Mouse (Mus musculus): ENCODE data around the gene Dnajc22. TPM values are rescaled to one million over a fixed set of nuclear protein-coding genes. Genes with fewer than 3 reads are reported as not detected.
"Not testable (repeated sequence)": the region's sequence is repeated elsewhere in the genome, so short reads cannot be mapped to it uniquely, and the experiment has no call there.

The Dnajc22 gene
- polyA plus RNA-seq, 1 experiment = 0.06 TPM

DNA sequence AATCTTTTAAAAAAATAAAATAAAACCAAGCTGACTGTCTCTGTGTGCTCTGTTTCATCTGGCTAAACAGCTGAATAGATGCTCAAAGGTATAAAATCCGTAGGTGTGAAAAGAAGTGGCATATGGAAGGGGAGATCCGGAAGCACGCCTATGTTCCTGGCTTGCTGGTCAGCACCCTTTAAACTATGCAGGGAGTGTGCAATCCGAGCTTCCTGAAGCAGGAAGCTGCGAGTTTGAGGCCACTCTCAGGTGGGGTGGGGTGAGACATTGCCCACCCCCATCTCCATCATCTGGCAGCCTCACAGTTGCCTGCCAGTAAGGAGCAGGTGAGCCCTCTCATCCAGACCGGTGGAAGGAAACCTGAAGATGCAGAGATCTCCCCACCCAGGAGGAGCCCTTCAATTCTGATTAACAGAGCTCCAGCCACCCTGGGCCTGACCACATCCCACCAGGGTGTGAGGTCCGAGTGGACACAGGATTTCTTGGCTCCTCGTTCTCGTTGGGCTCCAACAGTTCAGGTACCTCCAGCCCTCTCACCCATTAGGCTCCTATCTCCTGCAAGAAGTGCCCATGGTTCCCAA lies 18.9 kb upstream of the Dnajc22 start, which contains the start of gene Troap:
TSS of gene Troap (plus strand) at position 557 of the 581 bp plus-strand sequence.
- Histone ChIP-seq H3K4me3 (ENCODE audit: insufficient read depth, low read length) (peak within 1 kb of the TSS; percentile 54), H3K27ac (ENCODE audit: insufficient read depth, low read length) (peak within 1 kb of the TSS; percentile 15), H3K4me1 (ENCODE audit: control insufficient read depth, insufficient read depth, low read length) (no peaks in the 10 kb centered on the region)
- TF ChIP-seq CTCF (IDR thresholded peaks at IDR 0.05; ENCODE audit: extremely low read depth, insufficient read depth, low read length) (no peak), POLR2A (IDR thresholded peaks at IDR 0.05; ENCODE audit: extremely low read depth, insufficient read depth, low read length) (no peak)

- Histone ChIP-seq H3K27ac (ENCODE audit: insufficient read depth, low read length) (peak overlapping the region; percentile 15), H3K4me3 (ENCODE audit: insufficient read depth, low read length) (peak overlapping the region; percentile 54), H3K4me1 (ENCODE audit: control insufficient read depth, insufficient read depth, low read length) (no peaks in the 10 kb centered on the region)
- TF ChIP-seq CTCF (IDR thresholded peaks at IDR 0.05; ENCODE audit: extremely low read depth, insufficient read depth, low read length) (no peak), POLR2A (IDR thresholded peaks at IDR 0.05; ENCODE audit: extremely low read depth, insufficient read depth, low read length) (peak; percentile 70)
Observed at GRCm38 (mm10) chr15:99074600-99075333, 18.2 kb upstream of the Dnajc22 start.

GRCm38 (mm10) chr15:99076011-99076410 lies 17.0 kb upstream of the Dnajc22 start:
- not testable (repeated sequence) for H3K4me3 ChIP-seq (ENCODE audit: insufficient read depth, low read length)

DNA sequence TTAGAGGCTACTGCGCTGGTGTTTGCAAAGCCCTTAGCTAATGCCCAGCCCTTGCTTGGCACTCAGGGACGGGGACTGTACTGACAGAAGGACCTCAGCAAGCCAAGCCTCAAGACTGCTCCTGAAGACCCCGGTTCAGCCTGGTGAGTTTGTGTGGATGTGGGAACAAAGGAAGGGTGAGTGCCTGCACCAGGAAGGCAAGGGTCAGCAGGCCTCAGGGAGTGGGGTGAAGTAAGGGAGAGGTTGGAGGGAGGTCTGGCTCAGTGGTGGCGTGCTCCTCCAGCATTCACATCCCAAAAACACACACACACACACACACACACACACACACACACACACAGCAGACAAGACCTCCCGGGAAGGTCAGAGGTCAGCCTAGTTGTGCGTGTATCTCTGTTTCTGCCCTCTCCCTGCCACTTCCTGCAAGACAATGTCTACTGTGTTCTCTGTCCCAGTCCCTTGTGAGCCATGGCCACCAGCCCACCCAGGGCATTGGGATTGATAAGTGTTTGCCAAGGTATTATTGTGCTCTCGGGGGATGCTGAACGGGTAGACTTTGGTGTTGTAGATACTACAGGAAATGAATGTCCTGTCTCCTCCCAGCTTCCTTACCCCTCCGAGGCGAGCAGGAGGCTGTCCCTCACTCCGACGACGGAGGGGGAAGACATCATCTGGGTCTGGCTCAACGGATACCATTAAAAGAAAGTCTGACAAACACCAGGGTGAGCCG lies 14.6 kb upstream of the Dnajc22 start:
- no peaks in the 10 kb centered on the region for H3K4me1 ChIP-seq (ENCODE audit: control insufficient read depth, insufficient read depth, low read length)
- TF ChIP-seq POLR2A (IDR thresholded peaks at IDR 0.05; ENCODE audit: extremely low read depth, insufficient read depth, low read length) (no peak), CTCF (IDR thresholded peaks at IDR 0.05; ENCODE audit: extremely low read depth, insufficient read depth, low read length) (no peak)
- no peak overlapping the region for H3K4me3 ChIP-seq (ENCODE audit: insufficient read depth, low read length)
- no peak overlapping the region for H3K27ac ChIP-seq (ENCODE audit: insufficient read depth, low read length)

More at GRCm38 (mm10) chr15:99076011-99076410, 17.0 kb upstream of the Dnajc22 start:
- not testable (repeated sequence) for H3K27ac ChIP-seq (ENCODE audit: insufficient read depth, low read length); H3K4me1 ChIP-seq (ENCODE audit: control insufficient read depth, insufficient read depth, low read length)

GRCm38 (mm10) chr15:99079804-99080203 lies 13.2 kb upstream of the Dnajc22 start:
- H3K27ac ChIP-seq (ENCODE audit: insufficient read depth, low read length) = no peak overlapping the region
- H3K4me1 ChIP-seq (ENCODE audit: control insufficient read depth, insufficient read depth, low read length) = no peaks in the 10 kb centered on the region
- TF ChIP-seq POLR2A (IDR thresholded peaks at IDR 0.05; ENCODE audit: extremely low read depth, insufficient read depth, low read length) (no peak), CTCF (IDR thresholded peaks at IDR 0.05; ENCODE audit: extremely low read depth, insufficient read depth, low read length) (0 out of 2 replicates have a peak, but pooled peaks have one; percentile 1)
- H3K4me3 ChIP-seq (ENCODE audit: insufficient read depth, low read length) = no peak overlapping the region

DNA sequence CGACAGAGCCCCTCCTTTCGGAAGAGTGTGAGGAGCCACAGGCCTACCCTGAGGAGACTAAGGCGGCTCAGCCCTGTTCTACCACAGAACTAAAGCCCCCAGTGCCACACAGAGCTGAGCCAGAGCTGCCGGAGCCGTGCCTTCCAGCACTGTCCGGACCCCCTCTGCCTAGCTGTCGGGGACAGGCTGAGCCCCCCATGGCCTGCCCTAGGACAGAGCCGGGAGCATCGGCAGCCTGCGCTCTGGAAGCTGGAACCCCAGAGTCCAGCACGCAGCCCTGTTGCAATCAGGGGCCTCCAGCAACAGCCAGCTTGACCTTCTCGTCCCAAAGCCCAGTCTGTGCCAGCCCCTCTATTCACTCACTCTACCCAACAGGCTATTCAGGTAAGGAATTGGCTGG lies 10.6 kb upstream of the Dnajc22 start:
- Histone ChIP-seq H3K4me3 (ENCODE audit: insufficient read depth, low read length) (no peak overlapping the region), H3K27ac (ENCODE audit: insufficient read depth, low read length) (no peak overlapping the region), H3K4me1 (ENCODE audit: control insufficient read depth, insufficient read depth, low read length) (no peaks in the 10 kb centered on the region)
- TF ChIP-seq POLR2A (IDR thresholded peaks at IDR 0.05; ENCODE audit: extremely low read depth, insufficient read depth, low read length) (no peak), CTCF (IDR thresholded peaks at IDR 0.05; ENCODE audit: extremely low read depth, insufficient read depth, low read length) (no peak)

GRCm38 (mm10) chr15:99082840-99083239 lies 10.1 kb upstream of the Dnajc22 start:
- Histone ChIP-seq H3K27ac (ENCODE audit: insufficient read depth, low read length) (no peak overlapping the region), H3K4me1 (ENCODE audit: control insufficient read depth, insufficient read depth, low read length) (no peaks in the 10 kb centered on the region), H3K4me3 (ENCODE audit: insufficient read depth, low read length) (no peak overlapping the region)
- TF ChIP-seq POLR2A (IDR thresholded peaks at IDR 0.05; ENCODE audit: extremely low read depth, insufficient read depth, low read length) = no peak
- no peak for TF ChIP-seq CTCF (IDR thresholded peaks at IDR 0.05; ENCODE audit: extremely low read depth, insufficient read depth, low read length)

DNA sequence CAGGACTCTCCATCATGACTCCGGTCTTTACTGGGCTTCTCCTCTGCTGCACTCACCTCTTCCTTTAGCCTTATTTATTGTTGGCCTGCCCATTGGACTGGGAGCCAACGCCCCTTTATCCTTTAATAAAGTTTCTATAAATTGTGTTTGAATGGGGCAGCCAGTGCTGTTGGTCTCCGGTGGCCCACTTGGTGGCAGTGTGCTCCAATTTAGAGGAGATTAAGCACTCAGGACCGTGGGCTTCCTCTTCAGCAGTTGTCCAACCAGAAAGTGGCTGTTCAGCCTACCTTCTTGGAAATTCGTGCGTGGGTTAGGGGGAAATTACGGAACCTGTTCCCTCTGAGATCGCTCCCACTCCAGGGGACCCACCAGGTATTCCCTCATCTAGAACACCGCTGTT lies 9.7 kb upstream of the Dnajc22 start:
- TF ChIP-seq POLR2A (IDR thresholded peaks at IDR 0.05; ENCODE audit: extremely low read depth, insufficient read depth, low read length) (no peak), CTCF (IDR thresholded peaks at IDR 0.05; ENCODE audit: extremely low read depth, insufficient read depth, low read length) (peak; percentile 78)
- no peak overlapping the region for H3K27ac ChIP-seq (ENCODE audit: insufficient read depth, low read length)
- no peaks in the 10 kb centered on the region for H3K4me1 ChIP-seq (ENCODE audit: control insufficient read depth, insufficient read depth, low read length)
- H3K4me3 ChIP-seq (ENCODE audit: insufficient read depth, low read length) = no peak overlapping the region

- Histone ChIP-seq H3K4me3 (ENCODE audit: insufficient read depth, low read length) (no peak overlapping the region), H3K4me1 (ENCODE audit: control insufficient read depth, insufficient read depth, low read length) (no peaks in the 10 kb centered on the region), H3K27ac (ENCODE audit: insufficient read depth, low read length) (no peak overlapping the region)
- TF ChIP-seq POLR2A (IDR thresholded peaks at IDR 0.05; ENCODE audit: extremely low read depth, insufficient read depth, low read length) (no peak), CTCF (IDR thresholded peaks at IDR 0.05; ENCODE audit: extremely low read depth, insufficient read depth, low read length) (no peak)
Observed at GRCm38 (mm10) chr15:99083867-99084557, 9.0 kb upstream of the Dnajc22 start.

All from cortical plate, adult 2 months (tissue).